Mouse (Mus musculus): ENCODE data around the gene Rasal2. TPM values are rescaled to one million over a fixed set of nuclear protein-coding genes. Genes with fewer than 3 reads are reported as not detected.

Gene Rasal2
- total RNA-seq, 2 experiments from 2014 or later = 25.4 to 35.8 TPM

GRCm38 (mm10) chr1:157443026-157443722 is 30.8 kb upstream of the Rasal2 start:
- peak; percentile 68 to 80 for DNase-seq
- intact Hi-C loops (cut with DNase I) = loop anchor here (2.0 kb wide), 1 partner anchor 30 kb away; the partner anchor contains the start of gene Rasal2

- no peak for DNase-seq
- intact Hi-C loops (cut with DNase I) = no loop called here
Observed at GRCm38 (mm10) chr1:157439973-157440641, 27.7 kb upstream of the Rasal2 start.

DNA sequence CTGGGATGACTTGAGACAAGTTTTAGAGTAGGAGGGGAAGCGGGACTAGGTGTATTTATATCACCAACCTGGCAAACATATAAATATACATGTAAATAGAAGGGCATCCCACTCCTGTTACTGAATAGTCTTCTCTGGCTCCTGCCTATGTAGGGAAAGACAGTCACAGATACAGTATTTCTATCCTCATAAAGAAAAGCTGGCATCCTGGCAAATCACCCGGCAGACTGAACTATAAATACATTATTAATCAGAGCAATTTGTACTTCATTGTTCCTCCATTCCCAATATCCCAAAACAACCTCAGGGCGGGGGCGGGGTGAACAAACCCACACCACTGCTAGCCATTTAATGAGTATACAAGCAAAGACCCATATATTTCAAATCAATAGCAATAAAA is 26.7 kb upstream of the Rasal2 start:
- no peak for DNase-seq
- intact Hi-C loops (cut with DNase I) = no loop called here

DNA sequence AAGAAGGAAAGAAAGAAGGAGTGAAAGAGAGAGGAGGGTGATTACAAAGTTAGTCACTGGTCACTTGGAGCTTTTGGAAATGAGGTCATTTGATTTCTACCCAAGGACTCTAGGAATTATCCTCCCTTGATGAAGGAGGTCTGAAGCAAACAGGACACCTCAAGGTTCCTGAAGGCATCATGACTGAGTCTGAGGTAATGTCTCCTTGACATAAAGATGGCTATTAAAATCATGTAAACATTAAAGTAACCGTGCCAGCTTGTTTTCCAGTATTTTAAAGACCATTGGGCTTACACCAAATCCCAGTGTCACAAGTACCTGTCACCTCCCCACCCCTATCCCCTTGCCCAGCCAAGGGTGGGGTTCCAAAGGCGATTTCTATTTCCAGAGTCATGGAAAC is 25.9 kb upstream of the Rasal2 start:
- intact Hi-C loops (cut with DNase I) = no loop called here
- DNase-seq = no peak

DNA sequence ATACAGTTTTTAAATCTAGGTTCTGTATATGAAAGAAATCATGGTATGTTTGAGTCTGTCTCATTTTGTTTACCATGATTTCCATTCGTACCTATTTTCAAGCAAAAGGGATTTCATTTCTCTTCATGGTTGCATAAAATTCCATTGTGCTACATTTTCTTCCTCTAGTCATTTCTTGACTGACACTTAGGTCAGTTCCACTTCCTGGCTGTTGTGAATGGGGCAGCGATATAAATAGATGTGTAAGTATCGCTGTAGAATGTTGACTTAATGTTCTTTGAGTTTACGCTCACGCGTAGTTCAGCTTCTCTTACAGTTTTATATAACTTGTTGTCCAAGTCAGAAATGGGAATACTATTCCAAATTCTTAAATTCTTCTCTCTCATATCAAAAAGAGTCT is 23.5 kb upstream of the Rasal2 start:
- no peak for DNase-seq
- intact Hi-C loops (cut with DNase I) = no loop called here

- no peak for DNase-seq
- intact Hi-C loops (cut with DNase I) = no loop called here
Observed at GRCm38 (mm10) chr1:157434404-157434803, 22.0 kb upstream of the Rasal2 start.

GRCm38 (mm10) chr1:157433316-157433715 is 20.9 kb upstream of the Rasal2 start:
- DNase-seq = no peak
- intact Hi-C loops (cut with DNase I) = no loop called here

DNA sequence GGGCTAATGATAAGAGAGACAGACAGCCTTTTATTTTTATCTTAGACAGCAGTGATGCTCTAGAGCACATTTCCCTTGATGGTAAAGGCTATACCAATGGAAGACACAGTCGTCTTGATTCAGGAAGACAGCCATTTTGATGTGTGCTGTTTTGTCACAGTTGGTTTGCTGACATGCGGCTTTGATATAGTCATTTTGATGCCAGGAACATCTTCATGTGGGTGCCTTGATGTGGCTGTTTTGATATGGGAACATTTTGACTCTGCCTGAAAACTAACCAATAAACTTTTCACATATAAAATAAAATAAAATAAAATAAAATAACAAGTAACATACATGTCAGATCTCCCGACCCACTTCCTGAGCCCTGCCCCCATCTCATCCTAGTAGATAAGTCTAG is 16.0 kb upstream of the Rasal2 start:
- DNase-seq = no peak
- intact Hi-C loops (cut with DNase I) = no loop called here

DNA sequence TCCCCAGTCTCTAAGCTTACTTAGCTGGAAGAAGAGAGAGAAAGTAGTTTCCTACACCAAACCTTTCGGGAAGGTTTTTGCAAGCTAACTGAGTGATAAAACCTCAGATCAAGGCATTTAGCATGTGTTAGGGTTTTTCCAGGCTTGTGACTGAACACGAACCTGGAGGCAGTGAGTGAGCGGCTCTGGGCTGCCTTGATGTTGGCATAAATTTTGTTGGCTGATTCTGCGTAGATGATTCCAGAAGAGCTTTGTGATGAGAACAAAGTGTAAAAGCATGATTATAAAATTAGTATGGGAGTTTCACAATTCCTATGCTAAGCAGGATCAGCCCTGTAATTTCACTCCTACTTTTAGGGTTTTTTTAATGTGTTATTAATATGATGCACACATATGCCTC is 15.2 kb upstream of the Rasal2 start:
- intact Hi-C loops (cut with DNase I) = no loop called here
- DNase-seq = no peak

GRCm38 (mm10) chr1:157426933-157427332 is 14.5 kb upstream of the Rasal2 start:
- intact Hi-C loops (cut with DNase I) = no loop called here
- DNase-seq = no peak

GRCm38 (mm10) chr1:157425741-157426427 is 13.5 kb upstream of the Rasal2 start:
- intact Hi-C loops (cut with DNase I) = no loop called here
- no peak for DNase-seq

- DNase-seq = peak in 1 of 2 experiments; percentile 22
- intact Hi-C loops (cut with DNase I) = no loop called here
Observed at GRCm38 (mm10) chr1:157417861-157418260, 5.5 kb upstream of the Rasal2 start.

DNA sequence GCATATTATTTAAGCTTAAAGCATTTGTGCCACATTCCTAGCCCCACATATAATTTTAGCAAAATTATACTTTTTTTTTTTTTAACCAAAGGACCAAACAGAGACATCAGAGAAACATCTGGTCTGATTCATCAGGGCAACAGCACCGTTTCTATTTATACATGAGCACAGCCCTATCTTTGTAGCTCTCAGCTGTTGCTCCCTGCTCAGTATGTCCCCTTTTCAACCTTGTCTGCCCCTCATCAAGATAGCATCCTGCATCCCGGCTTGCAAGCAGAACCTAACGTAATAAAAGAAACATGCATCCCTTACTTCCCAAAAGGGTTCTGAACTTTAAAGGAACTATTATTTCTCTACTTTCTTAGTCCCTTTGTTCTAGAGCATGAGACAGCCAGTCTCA is 5.0 kb upstream of the Rasal2 start:
- intact Hi-C loops (cut with DNase I) = no loop called here
- DNase-seq = no peak

- intact Hi-C loops (cut with DNase I) = no loop called here
Observed at GRCm38 (mm10) chr1:157416628-157417027, 4.2 kb upstream of the Rasal2 start.

DNA sequence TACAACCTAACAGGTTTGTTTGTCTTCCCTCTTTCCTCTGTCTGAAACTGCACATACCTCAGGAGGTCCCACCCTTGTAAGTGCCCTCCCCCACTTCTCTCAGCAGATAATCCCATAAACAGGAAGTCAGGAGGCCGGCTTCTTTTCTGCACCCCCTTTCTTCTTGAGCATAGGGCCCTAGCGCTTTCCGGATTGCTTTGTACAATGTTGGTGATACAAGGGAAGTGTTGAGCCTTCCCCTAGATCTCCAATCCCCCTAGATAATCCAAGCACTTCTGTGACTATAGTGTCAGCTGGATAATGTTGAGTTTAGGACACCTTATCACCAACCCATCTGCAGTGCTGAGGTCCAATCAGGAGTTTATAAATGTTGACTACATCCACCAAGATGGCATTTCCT is 3.4 kb upstream of the Rasal2 start:
- no peak for DNase-seq
- intact Hi-C loops (cut with DNase I) = no loop called here

More at GRCm38 (mm10) chr1:157416628-157417027, 4.2 kb upstream of the Rasal2 start:
- no peak for DNase-seq

GRCm38 (mm10) chr1:157411711-157412380 is 549 bp downstream of the Rasal2 start:
- intact Hi-C loops (cut with DNase I) = loop anchor here (2.0 to 5.0 kb wide), 2 partner anchors 31 to 110 kb away; no protein-coding TSS in a partner anchor
- DNase-seq = peak in 1 of 2 experiments; percentile 68

- intact Hi-C loops (cut with DNase I) = loop anchor here (5.0 kb wide), 1 partner anchor 109 kb away; no protein-coding TSS in a partner anchor
- DNase-seq = no peak
Observed at GRCm38 (mm10) chr1:157411341-157411710, 1.1 kb downstream of the Rasal2 start.

DNA sequence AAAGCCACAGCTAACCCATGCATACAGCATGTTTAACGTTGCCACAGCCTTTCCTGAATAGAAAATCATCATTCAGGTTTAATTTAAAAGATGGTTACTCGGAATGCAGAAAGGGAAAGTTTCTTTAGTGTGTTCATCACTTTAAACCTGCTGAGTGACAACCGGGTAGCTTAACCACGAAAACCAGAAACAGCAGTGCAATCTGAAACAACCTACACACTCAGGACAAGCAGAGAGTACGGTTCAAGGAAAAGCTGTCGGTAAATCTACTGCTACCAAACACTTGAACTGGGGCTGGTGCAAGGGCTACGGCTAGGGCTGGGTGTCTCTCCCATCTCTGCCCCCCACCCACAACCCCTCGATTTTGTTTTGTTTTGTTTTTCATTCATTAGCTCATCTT is 1.5 kb downstream of the Rasal2 start:
- intact Hi-C loops (cut with DNase I) = loop anchor here (5.0 kb wide), 1 partner anchor 109 kb away; no protein-coding TSS in a partner anchor
- DNase-seq = no peak

DNA sequence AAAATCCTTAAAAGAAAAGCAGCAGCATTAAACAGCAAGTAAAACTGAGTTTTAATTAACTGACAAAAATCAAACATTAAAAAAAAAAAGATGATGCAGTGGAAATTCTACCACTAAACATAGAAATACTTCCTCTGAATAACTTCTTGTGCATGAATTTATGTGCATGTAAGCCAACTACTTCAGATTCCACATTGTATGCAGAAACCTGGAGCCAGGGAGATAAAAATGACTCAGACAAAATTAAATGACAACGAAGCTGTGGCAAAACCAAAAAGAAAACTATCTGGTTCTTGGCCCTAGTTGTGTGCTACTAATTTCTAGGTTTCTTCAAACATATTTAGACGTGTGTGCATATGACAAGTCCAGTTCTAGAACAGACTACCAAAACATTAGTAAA is 2.7 kb downstream of the Rasal2 start:
- intact Hi-C loops (cut with DNase I) = loop anchor here (5.0 kb wide), 1 partner anchor 107 kb away; no protein-coding TSS in a partner anchor
- DNase-seq = no peak

DNA sequence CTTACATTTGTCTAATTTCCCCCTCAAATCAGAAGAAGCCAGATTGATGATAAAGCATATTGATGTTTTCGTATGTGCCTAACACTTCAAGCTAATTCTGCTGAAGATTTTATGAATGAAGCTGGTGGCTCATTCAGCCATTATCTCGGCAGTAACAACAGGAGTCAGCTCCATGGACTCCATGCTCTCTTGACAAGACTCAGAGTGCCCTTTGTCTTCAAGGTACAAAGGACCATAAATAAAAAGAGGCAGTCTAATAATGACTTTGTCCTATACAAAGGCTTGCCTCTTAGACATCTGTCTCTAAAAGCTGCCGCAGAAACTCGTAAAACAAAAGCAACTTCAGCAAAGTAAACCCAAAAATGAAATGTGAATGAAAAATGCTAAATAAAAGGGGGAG is 24.4 kb downstream of the Rasal2 start:
- DNase-seq = no peak
- intact Hi-C loops (cut with DNase I) = no loop called here

DNA sequence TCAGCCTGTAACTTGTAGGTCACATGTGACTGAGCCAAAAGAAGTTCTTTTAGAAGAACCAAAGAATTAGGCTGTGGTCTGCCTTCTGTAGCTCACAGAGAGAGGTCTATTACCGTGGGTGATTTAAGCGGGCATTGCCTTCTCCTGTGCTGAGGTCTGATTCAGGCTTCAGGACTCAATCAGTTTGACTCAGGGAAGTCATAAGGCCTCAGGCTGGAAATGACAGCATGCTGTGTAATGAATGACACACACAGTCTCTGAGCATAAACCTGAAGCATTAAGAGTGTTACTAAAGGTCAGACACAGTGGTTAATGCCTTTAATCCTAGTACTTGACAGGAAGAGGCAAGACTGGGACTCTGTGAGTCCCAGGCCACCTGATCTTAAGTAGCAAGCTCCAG is 31.7 kb downstream of the Rasal2 start:
- intact Hi-C loops (cut with DNase I) = no loop called here
- DNase-seq = no peak

All from heart, postnatal 36 days (tissue).